18 mouse cellular contexts compared by ENCODE assay signal in genomic region chr15:91425426-91425825, GRCm38 (mm10).
DNase-seq lines count a peak whose midpoint lies in the region.
"Had no signal": no experiment of that assay in that cellular context is flagged by ENCODE, and none has a peak within 500 bp of the region (broad histone marks: within the 10 kb centered on the region; RNA-seq: fewer than 3 reads in every experiment).

No protein-coding gene starts in this region.

- peak; percentile 19 to 20 for DNase-seq in cerebellum, postnatal 10 days
- no peak for DNase-seq in cerebellum, postnatal 14 days
- DNase-seq in right cerebral cortex, adult 18-20 months: peak; percentile 18
- no peak for DNase-seq in right cerebral cortex, postnatal 36 days (ENCODE audit: low spot score in 2 of 2)
- peak; percentile 36 to 39 for DNase-seq in layer of hippocampus, postnatal 10 days (ENCODE audit: low spot score in 2 of 2)
- no peak for DNase-seq in lung, postnatal 10 days
- no peak for DNase-seq in spleen, postnatal 4 days (ENCODE audit: low spot score in 2 of 2)
- DNase-seq: adrenal gland, postnatal 10 days; cerebellum, adult 9-11 months; embryo, embryonic 11 days; gastrocnemius, postnatal 36 days; heart, postnatal 4 days; kidney, adult 2 months; kidney, postnatal 10 days; lung, embryonic 14.5 days; lung, postnatal 4 days; thymus, adult 2 months; thymus, postnatal 4 days had no signal

Comparison
In these comparisons a context has a peak if more than half of its experiments do, and no peak if none do; other contexts are left out.
1. DNase-seq: peak in cerebellum, postnatal 10 days (2 of 2), right cerebral cortex, adult 18-20 months (single experiment) and layer of hippocampus, postnatal 10 days (2 of 2); none in cerebellum, postnatal 14 days (0 of 2), right cerebral cortex, postnatal 36 days (0 of 2), lung, postnatal 10 days (single experiment) and spleen, postnatal 4 days (0 of 2).